Mouse (Mus musculus): ENCODE measurements around the gene Ythdf1.

The Ythdf1 gene

GRCm38 (mm10) chr2:180910928-180911327, 9.8 kb downstream of the Ythdf1 start:
- DNase-seq (ENCODE audit: low read depth, low spot score) = peak; percentile 34

- DNase-seq (ENCODE audit: low read depth, low spot score) = no peak
These were observed 15.1 kb downstream of the Ythdf1 start for GRCm38 (mm10) chr2:180905556-180906221.

GRCm38 (mm10) chr2:180904435-180905208, 16.1 kb downstream of the Ythdf1 start:
- peak; percentile 48 for DNase-seq (ENCODE audit: low read depth, low spot score)

GRCm38 (mm10) chr2:180902086-180902485, 18.7 kb downstream of the Ythdf1 start:
- DNase-seq (ENCODE audit: low read depth, low spot score) = peak; percentile 40

GRCm38 (mm10) chr2:180897857-180898256, 22.9 kb downstream of the Ythdf1 start:
- DNase-seq (ENCODE audit: low read depth, low spot score) = no peak

- DNase-seq (ENCODE audit: low read depth, low spot score) = peak; percentile 39
These were observed 23.7 kb downstream of the Ythdf1 start for GRCm38 (mm10) chr2:180896819-180897625.

- peak; percentile 24 for DNase-seq (ENCODE audit: low read depth, low spot score)
These were observed 24.8 kb downstream of the Ythdf1 start for GRCm38 (mm10) chr2:180895837-180896525.

- peak; percentile 19 for DNase-seq (ENCODE audit: low read depth, low spot score)
These were observed 25.4 kb downstream of the Ythdf1 start for GRCm38 (mm10) chr2:180895321-180895720.

- peak; percentile 96 for DNase-seq (ENCODE audit: low read depth, low spot score)
These were observed 26.0 kb downstream of the Ythdf1 start for GRCm38 (mm10) chr2:180894734-180895133.

GRCm38 (mm10) chr2:180894029-180894623, 26.6 kb downstream of the Ythdf1 start:
- DNase-seq (ENCODE audit: low read depth, low spot score) = no peak

- no peak for DNase-seq (ENCODE audit: low read depth, low spot score)
These were observed 27.2 kb downstream of the Ythdf1 start for GRCm38 (mm10) chr2:180893537-180894028.

- DNase-seq (ENCODE audit: low read depth, low spot score) = peak; percentile 86
These were observed 27.8 kb downstream of the Ythdf1 start for GRCm38 (mm10) chr2:180892841-180893521.

- DNase-seq (ENCODE audit: low read depth, low spot score) = no peak
These were observed 28.9 kb downstream of the Ythdf1 start for GRCm38 (mm10) chr2:180891835-180892323.

- peak; percentile 86 for DNase-seq (ENCODE audit: low read depth, low spot score)
These were observed 29.5 kb downstream of the Ythdf1 start for GRCm38 (mm10) chr2:180891075-180891834.

GRCm38 (mm10) chr2:180890422-180891074, 30.2 kb downstream of the Ythdf1 start:
- peak; percentile 28 for DNase-seq (ENCODE audit: low read depth, low spot score)

- DNase-seq (ENCODE audit: low read depth, low spot score) = no peak
These were observed 30.8 kb downstream of the Ythdf1 start for GRCm38 (mm10) chr2:180889921-180890280.

GRCm38 (mm10) chr2:180889271-180889920, 31.4 kb downstream of the Ythdf1 start:
- DNase-seq (ENCODE audit: low read depth, low spot score) = no peak

- no peak for DNase-seq (ENCODE audit: low read depth, low spot score)
These were observed 35.5 kb downstream of the Ythdf1 start for GRCm38 (mm10) chr2:180885270-180885669.

Measured in telencephalon, adult 2 months (tissue).